Mouse (Mus musculus) embryonic fibroblast, embryonic 13.5 days (primary cell): Measurements from ENCODE around the gene Strbp.

ENCODE experiments used
- CTCF ChIP-seq: IDR thresholded peaks from 2 replicates; pipeline ENCODE4 v1.5.1; 2011; ENCODE audit warnings: mild to moderate bottlenecking, control low read depth, low read length, moderate library complexity, borderline replicate concordance; ENCODE audit not compliant: insufficient read depth
- POLR2A ChIP-seq: IDR thresholded peaks from 2 replicates; pipeline ENCODE4 v1.6.1; 2011; ENCODE audit warnings: low read depth, mild to moderate bottlenecking, control low read depth, low read length, moderate library complexity

- TF ChIP-seq POLR2A (no peak), CTCF (no peak)
These were observed 27.7 kb upstream of the Strbp start for GRCm38 (mm10) chr2:37731241-37731801.
